Mouse (Mus musculus) intestine, postnatal 0 days (tissue): Measurements from ENCODE around the gene Prpf38b. TPM values are rescaled to one million over a fixed set of nuclear protein-coding genes. Genes with fewer than 3 reads are reported as not detected.
"Not testable (repeated sequence)": the region's sequence is repeated elsewhere in the genome, so short reads cannot be mapped to it uniquely, and the experiment has no call there.

Experiments
- ATAC-seq: fragments of 200-750 bp; cut with Nextera tagmentation; 2 replicates; pipeline ENCODE4 v1.8.0; 2017; ENCODE audit warnings: mild to moderate bottlenecking, moderate TSS enrichment, moderate library complexity
- H3K27ac ChIP-seq: fragments of 300-500 bp; sonication (generic); 2 replicates; pipeline ENCODE4 v1.5.1; 2014; ENCODE audit warnings: mild to moderate bottlenecking, low read depth, low read length, moderate library complexity
- H3K27me3 ChIP-seq: fragments of 300-500 bp; sonication (generic); replicated peaks from 2 replicates; pipeline ENCODE4 v1.6.1; 2014; ENCODE audit warnings: low read length, mixed read lengths; ENCODE audit not compliant: control insufficient read depth, insufficient read depth
- H3K36me3 ChIP-seq: fragments of 300-500 bp; sonication (generic); 2 replicates; pipeline ENCODE4 v1.6.1; 2014; ENCODE audit warnings: mild to moderate bottlenecking, moderate library complexity; ENCODE audit not compliant: control insufficient read depth, insufficient read depth
- H3K4me1 ChIP-seq: fragments of 300-500 bp; sonication (generic); replicated peaks from 2 replicates; pipeline ENCODE4 v1.6.1; 2014; ENCODE audit warnings: antibody characterized with exemption, low read length, mixed read lengths; ENCODE audit not compliant: control insufficient read depth, insufficient read depth
- H3K4me2 ChIP-seq: fragments of 300-500 bp; sonication (generic); replicated peaks from 2 replicates; pipeline ENCODE4 v1.6.1; 2014; ENCODE audit warnings: low read depth, mild to moderate bottlenecking, moderate library complexity
- H3K4me3 ChIP-seq: fragments of 300-500 bp; sonication (generic); 2 replicates; pipeline ENCODE4 v1.5.1; 2014; ENCODE audit warnings: low read depth, low read length
- H3K9ac ChIP-seq: fragments of 300-500 bp; sonication (generic); 2 replicates; pipeline ENCODE4 v1.6.1; 2014; ENCODE audit warnings: mild to moderate bottlenecking, low read depth, low read length
- H3K9me3 ChIP-seq: fragments of 300-500 bp; sonication (generic); 2 replicates; pipeline ENCODE4 v1.6.1; 2016; ENCODE audit warnings: mixed run types; ENCODE audit not compliant: control insufficient read depth
- CTCF ChIP-seq: sonication (generic); IDR thresholded peaks from 2 replicates; pipeline ENCODE4 v1.5.1; 2016; ENCODE audit warnings: low read depth, mild to moderate bottlenecking, control low read depth, antibody characterized with exemption, moderate library complexity
- WGBS: fragments of 180-500 bp; shearing (Covaris S2); extraction: QIAGEN DNeasy Blood & Tissue Kit; methylation state at CpG from one replicate; pipeline ENCODE4 v1.1.7; 2014; 5-methylcytosine and 5-hydroxymethylcytosine counted together
- polyA plus RNA-seq: library from polyadenylated mRNA; unstranded; fragments of >200 nt; fragmentation: Nextera tagmentation; extraction: Ambion mirVana; gene quantifications from 2 replicates; pipeline ENCODE4 v1.2.1, GENCODE M21; 2015

Gene Prpf38b
- polyA plus RNA-seq, 1 experiment from 2014 or later = 29.5 TPM

GRCm38 (mm10) chr3:108884706-108885289, 26.7 kb downstream of the Prpf38b start:
- Histone ChIP-seq H3K4me2 (no peak overlapping the region), H3K4me1 (no peaks in the 10 kb centered on the region; the same call in 1 of the 2 replicates), H3K9me3 (no peaks in the 10 kb centered on the region), H3K27ac (no peak overlapping the region), H3K9ac (no peak overlapping the region), H3K36me3 (no peaks in the 10 kb centered on the region), H3K4me3 (no peak overlapping the region), H3K27me3 (no peaks in the 10 kb centered on the region)
- 66% methylated on average over 8 of the region's 8 CpGs for WGBS
- no peak for ATAC-seq
- no peak for TF ChIP-seq CTCF

- Histone ChIP-seq H3K4me2 (no peak overlapping the region), H3K27me3 (no peaks in the 10 kb centered on the region), H3K36me3 (no peaks in the 10 kb centered on the region), H3K9ac (no peak overlapping the region), H3K27ac (no peak overlapping the region), H3K4me3 (no peak overlapping the region), H3K4me1 (peaks cover 3% of the 10 kb centered on the region; the same call in 1 of the 2 replicates), H3K9me3 (no peaks in the 10 kb centered on the region)
- 98% methylated on average over 2 of the region's 2 CpGs for WGBS
- no peak for ATAC-seq
- no peak for TF ChIP-seq CTCF
Observed at GRCm38 (mm10) chr3:108883067-108883466, 28.5 kb downstream of the Prpf38b start.

- not testable (repeated sequence) for H3K27ac ChIP-seq
Observed at GRCm38 (mm10) chr3:108881873-108882272, 29.7 kb downstream of the Prpf38b start.

GRCm38 (mm10) chr3:108880544-108881507, 30.7 kb downstream of the Prpf38b start:
- peaks cover 3% of the 10 kb centered on the region; the same call in 1 of the 2 replicates for H3K4me1 ChIP-seq
- no peaks in the 10 kb centered on the region for H3K9me3 ChIP-seq
- TF ChIP-seq CTCF = no peak
- no peak; the same call in 1 of the 2 replicates for ATAC-seq
- no peaks in the 10 kb centered on the region for H3K27me3 ChIP-seq
- H3K9ac ChIP-seq = no peak overlapping the region
- peak overlapping the region; percentile 6; the same call in 1 of the 2 replicates for H3K4me2 ChIP-seq
- no peak overlapping the region for H3K4me3 ChIP-seq
- no peaks in the 10 kb centered on the region for H3K36me3 ChIP-seq
- H3K27ac ChIP-seq = no peak overlapping the region
- 47% methylated on average over 28 of the region's 28 CpGs for WGBS

More at GRCm38 (mm10) chr3:108881873-108882272, 29.7 kb downstream of the Prpf38b start:
- 36% methylated on average over 4 of the region's 4 CpGs for WGBS
- not testable (repeated sequence) for H3K4me2 ChIP-seq, H3K4me1 ChIP-seq, ATAC-seq, H3K9me3 ChIP-seq, H3K36me3 ChIP-seq, H3K4me3 ChIP-seq, H3K9ac ChIP-seq, H3K27me3 ChIP-seq

GRCm38 (mm10) chr3:108879836-108880435, 31.6 kb downstream of the Prpf38b start:
- no peaks in the 10 kb centered on the region for H3K36me3 ChIP-seq
- H3K27ac ChIP-seq = no peak overlapping the region

GRCm38 (mm10) chr3:108879129-108879528, 32.4 kb downstream of the Prpf38b start:
- WGBS = 71% methylated on average over 2 of the region's 2 CpGs
- no peaks in the 10 kb centered on the region for H3K9me3 ChIP-seq
- no peak for ATAC-seq

More at GRCm38 (mm10) chr3:108879836-108880435, 31.6 kb downstream of the Prpf38b start:
- no peak overlapping the region for H3K9ac ChIP-seq
- ATAC-seq = no peak
- no peak for TF ChIP-seq CTCF
- H3K9me3 ChIP-seq = no peaks in the 10 kb centered on the region
- WGBS = 61% methylated on average over 5 of the region's 5 CpGs
- H3K4me2 ChIP-seq = no peak overlapping the region
- H3K27me3 ChIP-seq = no peaks in the 10 kb centered on the region
- peaks cover 3% of the 10 kb centered on the region; the same call in 1 of the 2 replicates for H3K4me1 ChIP-seq
- no peak overlapping the region for H3K4me3 ChIP-seq

More at GRCm38 (mm10) chr3:108879129-108879528, 32.4 kb downstream of the Prpf38b start:
- Histone ChIP-seq H3K27ac (no peak overlapping the region), H3K27me3 (no peaks in the 10 kb centered on the region), H3K4me3 (no peak overlapping the region), H3K36me3 (no peaks in the 10 kb centered on the region), H3K9ac (no peak overlapping the region), H3K4me1 (peaks cover 3% of the 10 kb centered on the region; the same call in 1 of the 2 replicates), H3K4me2 (no peak overlapping the region)
- no peak for TF ChIP-seq CTCF
